Mouse (Mus musculus): ENCODE measurements around the gene Greb1.

DNA sequence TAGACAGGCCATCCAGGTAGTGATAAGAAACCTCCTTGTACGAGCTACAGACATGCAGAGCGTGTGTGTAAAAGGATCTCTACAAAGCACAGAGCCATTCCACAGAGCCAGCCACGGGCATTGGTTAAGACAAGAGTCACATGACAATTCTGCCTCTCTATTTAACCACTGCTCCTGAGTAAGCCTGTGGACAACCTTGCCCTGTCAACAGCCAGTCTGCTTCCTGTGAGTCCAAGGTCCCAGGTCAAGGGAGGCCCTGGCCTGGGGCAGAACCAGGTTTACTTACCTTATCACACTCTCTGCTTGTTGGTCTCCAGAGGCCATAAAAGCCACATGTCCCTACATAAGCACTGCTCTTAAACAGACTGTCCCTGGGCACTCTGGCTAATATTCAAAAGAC, 74.5 kb downstream of the Greb1 start:
- no peak for TF ChIP-seq CTCF (IDR thresholded peaks at IDR 0.05; ENCODE audit: control insufficient read depth, insufficient read depth, low read length)
- TF ChIP-seq POLR2A (IDR thresholded peaks at IDR 0.05; ENCODE audit: borderline replicate concordance, control insufficient read depth, low read depth, low read length) = no peak

Data from bone marrow, adult 2 months (tissue).